8 mouse cellular contexts compared by ENCODE assay signal in genomic region chr7:25217653-25218395, GRCm38 (mm10). TPM values are rescaled to one million over a fixed set of nuclear protein-coding genes. Genes with fewer than 3 reads are reported as not detected.
DNase-seq lines count a peak whose midpoint lies in the region; ATAC-seq lines count a peak whose summit lies in the region.

No protein-coding gene starts in this region.

- no peak for ATAC-seq in heart, embryonic 14.5 days (ENCODE audit: insufficient number of reproducible peaks, insufficient read depth, low FRiP score, low read depth)
- no peak for ATAC-seq in forebrain, embryonic 13.5 days
- no peak for ATAC-seq in limb, embryonic 15.5 days (ENCODE audit: insufficient number of reproducible peaks, low FRiP score, low TSS enrichment, low read depth)
- ATAC-seq in midbrain, embryonic 16.5 days: no peak

- no peak overlapping the region for H3K27ac ChIP-seq in heart, embryonic 14.5 days (replicated peaks in 1 of 2; ENCODE audit: control insufficient read depth in 1 of 2, insufficient read depth in 1 of 2, low read depth in 2 of 2, low read length in 2 of 2)
- no peak overlapping the region for H3K27ac ChIP-seq in forebrain, embryonic 13.5 days
- 0 out of 2 replicates have a peak overlapping the region, but pooled peaks have one; percentile 84 for H3K27ac ChIP-seq in limb, embryonic 15.5 days
- H3K27ac ChIP-seq in midbrain, embryonic 16.5 days (ENCODE audit: low read length): no peak overlapping the region

- H3K36me3 ChIP-seq in heart, embryonic 14.5 days (ENCODE audit: control insufficient read depth, insufficient read depth, low read length): peaks cover 25% of the 10 kb centered on the region
- H3K36me3 ChIP-seq in forebrain, embryonic 13.5 days (ENCODE audit: poor library complexity, severe bottlenecking): peaks cover 11% of the 10 kb centered on the region; the same call in 1 of the 2 replicates
- peaks cover 7% of the 10 kb centered on the region for H3K36me3 ChIP-seq in limb, embryonic 15.5 days
- H3K36me3 ChIP-seq in midbrain, embryonic 16.5 days (ENCODE audit: control insufficient read depth, insufficient read depth, low read length): peaks cover 6% of the 10 kb centered on the region; the same call in 1 of the 2 replicates

- no peaks in the 10 kb centered on the region for H3K9me3 ChIP-seq in heart, embryonic 14.5 days (ENCODE audit: control insufficient read depth, low read length)
- no peaks in the 10 kb centered on the region for H3K9me3 ChIP-seq in forebrain, embryonic 13.5 days (replicated peaks)
- no peaks in the 10 kb centered on the region for H3K9me3 ChIP-seq in limb, embryonic 15.5 days
- no peaks in the 10 kb centered on the region for H3K9me3 ChIP-seq in midbrain, embryonic 16.5 days (replicated peaks; ENCODE audit: control insufficient read depth, low read length, poor library complexity, severe bottlenecking)

- H3K27me3 ChIP-seq in heart, embryonic 14.5 days (ENCODE audit: control insufficient read depth, insufficient read depth, low read length): no peaks in the 10 kb centered on the region
- H3K27me3 ChIP-seq in forebrain, embryonic 13.5 days: no peaks in the 10 kb centered on the region
- H3K27me3 ChIP-seq in limb, embryonic 15.5 days: no peaks in the 10 kb centered on the region
- H3K27me3 ChIP-seq in midbrain, embryonic 16.5 days (ENCODE audit: control insufficient read depth, insufficient read depth, low read depth, low read length): no peaks in the 10 kb centered on the region

- intact Hi-C loops in heart, postnatal 25 days (cut with DNase I): loop anchor here (5.0 kb wide), 1 partner anchor 99 kb away; the partner anchor contains the start of gene Megf8

- peak overlapping the region in 1 of 2 experiments; percentile 55; a peak in 1 of 4 replicates for H3K4me3 ChIP-seq in heart, embryonic 14.5 days (ENCODE audit: control insufficient read depth in 1 of 2, insufficient read depth in 1 of 2, low read depth in 1 of 2, low read length in 2 of 2)
- H3K4me3 ChIP-seq in forebrain, embryonic 13.5 days: peak overlapping the region; percentile 63
- peak overlapping the region; percentile 59 for H3K4me3 ChIP-seq in limb, embryonic 15.5 days
- no peak overlapping the region for H3K4me3 ChIP-seq in midbrain, embryonic 16.5 days (ENCODE audit: low read depth, low read length)

- WGBS in heart, embryonic 14.5 days: 70% methylated on average over 12 of the region's 12 CpGs
- WGBS in forebrain, embryonic 13.5 days: 68% methylated on average over 12 of the region's 12 CpGs
- WGBS in limb, embryonic 15.5 days: 64% methylated on average over 12 of the region's 12 CpGs
- WGBS in midbrain, embryonic 16.5 days: 69% methylated on average over 12 of the region's 12 CpGs

- peaks cover 13 to 25% of the 10 kb centered on the region in 2 experiments for H3K4me1 ChIP-seq in heart, embryonic 14.5 days (ENCODE audit: control insufficient read depth in 2 of 2, insufficient read depth in 2 of 2, low read length in 2 of 2)
- H3K4me1 ChIP-seq in forebrain, embryonic 13.5 days: peaks cover 37% of the 10 kb centered on the region
- peaks cover 41% of the 10 kb centered on the region for H3K4me1 ChIP-seq in limb, embryonic 15.5 days
- peaks cover 30% of the 10 kb centered on the region for H3K4me1 ChIP-seq in midbrain, embryonic 16.5 days (ENCODE audit: control insufficient read depth, insufficient read depth, low read length)

- peak overlapping the region; percentile 75; the same call in 1 of the 2 replicates for H3K9ac ChIP-seq in heart, embryonic 14.5 days (ENCODE audit: low read length)
- peak overlapping the region; percentile 10 for H3K9ac ChIP-seq in forebrain, embryonic 13.5 days
- H3K9ac ChIP-seq in limb, embryonic 15.5 days: no peak overlapping the region
- H3K9ac ChIP-seq in midbrain, embryonic 16.5 days (ENCODE audit: low read depth, low read length): no peak overlapping the region

- DNase-seq in heart, postnatal 25 days (ENCODE audit: low spot score): no peak
- DNase-seq in adrenal gland, postnatal 25 days: no peak
- DNase-seq in adrenal gland, adult 8-10 months: no peak
- no peak for DNase-seq in ovary, postnatal 36 days (ENCODE audit: low spot score)

- H3K4me2 ChIP-seq in heart, embryonic 14.5 days (ENCODE audit: low read length): peak overlapping the region; percentile 93
- H3K4me2 ChIP-seq in forebrain, embryonic 13.5 days: peak overlapping the region; percentile 97
- H3K4me2 ChIP-seq in limb, embryonic 15.5 days: peak overlapping the region; percentile 92; the same call in 1 of the 2 replicates
- H3K4me2 ChIP-seq in midbrain, embryonic 16.5 days (ENCODE audit: low read length): peak overlapping the region; percentile 97

RNA-seq across cellular contexts. Expression of gene Dedd2, which starts 2.6 kb away (rescaled TPM):
- polyA plus RNA-seq in heart, embryonic 14.5 days (2014; fragmentation: Nextera tagmentation; extraction: Ambion mirVana): 4.8 and 5.7 TPM in 2 replicates
- total RNA-seq in heart, postnatal 25 days (2021): 10 to 100 TPM; 13.6 to 20.2 TPM
- polyA plus RNA-seq in forebrain, embryonic 13.5 days (2015; fragmentation: Nextera tagmentation; extraction: Ambion mirVana): 11.0 and 12.5 TPM in 2 replicates
- polyA plus RNA-seq in limb, embryonic 15.5 days (2015; fragmentation: Nextera tagmentation; extraction: Ambion mirVana): 12.2 and 13.6 TPM in 2 replicates
- 14.1 and 14.6 TPM in 2 replicates for polyA plus RNA-seq in midbrain, embryonic 16.5 days (2015; fragmentation: Nextera tagmentation; extraction: Ambion mirVana)
- total RNA-seq in adrenal gland, postnatal 25 days (2021): 17.5 and 18.0 TPM in 2 replicates
- total RNA-seq in adrenal gland, adult 8-10 months (2022): 10 to 100 TPM; 15.6 to 22.2 (median 19.1) TPM

RNA-seq across cellular contexts. Expression of gene Zfp526, which starts 3.4 kb away (rescaled TPM):
- 2.3 and 2.4 TPM in 2 replicates for polyA plus RNA-seq in heart, embryonic 14.5 days (2014; fragmentation: Nextera tagmentation; extraction: Ambion mirVana)
- total RNA-seq in heart, postnatal 25 days (2021): 1 to 10 TPM; 8.0 to 9.1 TPM
- polyA plus RNA-seq in forebrain, embryonic 13.5 days (2015; fragmentation: Nextera tagmentation; extraction: Ambion mirVana): 2.0 and 2.1 TPM in 2 replicates
- 2.7 and 2.8 TPM in 2 replicates for polyA plus RNA-seq in limb, embryonic 15.5 days (2015; fragmentation: Nextera tagmentation; extraction: Ambion mirVana)
- polyA plus RNA-seq in midbrain, embryonic 16.5 days (2015; fragmentation: Nextera tagmentation; extraction: Ambion mirVana): 1.7 TPM in 2 replicates
- total RNA-seq in adrenal gland, postnatal 25 days (2021): 14.6 and 16.0 TPM in 2 replicates
- 10 to 100 TPM; 11.7 to 16.1 (median 14.2) TPM for total RNA-seq in adrenal gland, adult 8-10 months (2022)

RNA-seq across cellular contexts. Expression of gene Gsk3a, which starts 19.8 kb away (rescaled TPM):
- polyA plus RNA-seq in heart, embryonic 14.5 days (2014; fragmentation: Nextera tagmentation; extraction: Ambion mirVana): 10.0 and 12.2 TPM in 2 replicates
- 10 to 100 TPM; 62.6 to 64.6 TPM for total RNA-seq in heart, postnatal 25 days (2021)
- 11.2 and 12.9 TPM in 2 replicates for polyA plus RNA-seq in forebrain, embryonic 13.5 days (2015; fragmentation: Nextera tagmentation; extraction: Ambion mirVana)
- polyA plus RNA-seq in limb, embryonic 15.5 days (2015; fragmentation: Nextera tagmentation; extraction: Ambion mirVana): 8.2 and 10.0 TPM in 2 replicates
- 16.2 and 17.8 TPM in 2 replicates for polyA plus RNA-seq in midbrain, embryonic 16.5 days (2015; fragmentation: Nextera tagmentation; extraction: Ambion mirVana)
- 97.4 and 108 TPM in 2 replicates for total RNA-seq in adrenal gland, postnatal 25 days (2021)
- 100 to 1,000 TPM in 3 of 4 experiments, 10 to 100 TPM in 1; 99.2 to 107 (median 104) TPM for total RNA-seq in adrenal gland, adult 8-10 months (2022)

RNA-seq across cellular contexts. Expression of gene Erf, which starts 32.7 kb away (rescaled TPM):
- 14.4 and 17.4 TPM in 2 replicates for polyA plus RNA-seq in heart, embryonic 14.5 days (2014; fragmentation: Nextera tagmentation; extraction: Ambion mirVana)
- 10 to 100 TPM; 19.2 to 29.6 TPM for total RNA-seq in heart, postnatal 25 days (2021)
- 5.5 and 5.8 TPM in 2 replicates for polyA plus RNA-seq in forebrain, embryonic 13.5 days (2015; fragmentation: Nextera tagmentation; extraction: Ambion mirVana)
- polyA plus RNA-seq in limb, embryonic 15.5 days (2015; fragmentation: Nextera tagmentation; extraction: Ambion mirVana): 20.8 and 24.4 TPM in 2 replicates
- polyA plus RNA-seq in midbrain, embryonic 16.5 days (2015; fragmentation: Nextera tagmentation; extraction: Ambion mirVana): 2.3 and 2.8 TPM in 2 replicates
- total RNA-seq in adrenal gland, postnatal 25 days (2021): 19.4 and 33.2 TPM in 2 replicates
- total RNA-seq in adrenal gland, adult 8-10 months (2022): 10 to 100 TPM; 23.6 to 29.4 (median 27.2) TPM

RNA-seq across cellular contexts. Expression of gene Pou2f2, which starts 38.3 kb away (rescaled TPM):
- 0.50 and 0.71 TPM in 2 replicates for polyA plus RNA-seq in heart, embryonic 14.5 days (2014; fragmentation: Nextera tagmentation; extraction: Ambion mirVana)
- total RNA-seq in heart, postnatal 25 days (2021): under 1 TPM; 0.60 to 0.61 TPM
- 21.9 and 22.2 TPM in 2 replicates for polyA plus RNA-seq in forebrain, embryonic 13.5 days (2015; fragmentation: Nextera tagmentation; extraction: Ambion mirVana)
- polyA plus RNA-seq in limb, embryonic 15.5 days (2015; fragmentation: Nextera tagmentation; extraction: Ambion mirVana): 1.1 and 1.4 TPM in 2 replicates
- polyA plus RNA-seq in midbrain, embryonic 16.5 days (2015; fragmentation: Nextera tagmentation; extraction: Ambion mirVana): 42.9 and 56.4 TPM in 2 replicates
- total RNA-seq in adrenal gland, postnatal 25 days (2021): 0.67 and 1.0 TPM in 2 replicates
- total RNA-seq in adrenal gland, adult 8-10 months (2022): 1 to 10 TPM in 3 of 4 experiments, under 1 TPM in 1; 0.90 to 3.5 (median 1.7) TPM

Comparison
In these comparisons a context has a peak if more than half of its experiments do, and no peak if none do; other contexts are left out.
1. H3K9ac ChIP-seq: peak in heart, embryonic 14.5 days (single experiment) and forebrain, embryonic 13.5 days (single experiment); none in limb, embryonic 15.5 days (single experiment) and midbrain, embryonic 16.5 days (single experiment).
2. Peak in every context shown above with its lines, with median percentiles within 50 percentile points of each other: H3K4me2 ChIP-seq.